Comparison of ENCODE assay signal across 16 mouse cellular contexts in genomic region chr10:27005716-27006115, GRCm38 (mm10).
"Had no signal": no experiment of that assay in that cellular context is flagged by ENCODE, and none has a peak within 500 bp of the region (broad histone marks: within the 10 kb centered on the region; RNA-seq: fewer than 3 reads in every experiment).

No protein-coding gene starts in this region.

- H3K27me3 ChIP-seq: neural tube, embryonic 12.5 days; neural tube, embryonic 13.5 days; neural tube, embryonic 15.5 days; stomach, embryonic 15.5 days had no signal

- H3K4me3 ChIP-seq: neural tube, embryonic 12.5 days; neural tube, embryonic 13.5 days; neural tube, embryonic 15.5 days; stomach, embryonic 15.5 days had no signal

- H3K9ac ChIP-seq: neural tube, embryonic 12.5 days; neural tube, embryonic 13.5 days; neural tube, embryonic 15.5 days; stomach, embryonic 15.5 days had no signal

- DNase-seq: right cerebral cortex, adult 18-20 months; right cerebral cortex, postnatal 14 days; right cerebral cortex, postnatal 25 days; right cerebral cortex, postnatal 4 days; spleen, adult 18-20 months; thymus, adult 18-20 months; thymus, adult 2 months; thymus, postnatal 14 days; thymus, postnatal 25 days; thymus, postnatal 36 days; thymus, postnatal 4 days had no signal

- H3K4me1 ChIP-seq: neural tube, embryonic 12.5 days; neural tube, embryonic 13.5 days; neural tube, embryonic 15.5 days; stomach, embryonic 15.5 days had no signal

- H3K36me3 ChIP-seq: neural tube, embryonic 12.5 days; neural tube, embryonic 13.5 days; neural tube, embryonic 15.5 days; stomach, embryonic 15.5 days had no signal

- H3K4me2 ChIP-seq: neural tube, embryonic 12.5 days; neural tube, embryonic 13.5 days; neural tube, embryonic 15.5 days; stomach, embryonic 15.5 days had no signal

- H3K27ac ChIP-seq: neural tube, embryonic 12.5 days; neural tube, embryonic 13.5 days; neural tube, embryonic 15.5 days; stomach, embryonic 15.5 days; stomach, postnatal 0 days had no signal

- H3K9me3 ChIP-seq: neural tube, embryonic 12.5 days; neural tube, embryonic 13.5 days; neural tube, embryonic 15.5 days; stomach, embryonic 15.5 days had no signal
